Mouse (Mus musculus): ENCODE results near the gene Bcl11a. TPM values are rescaled to one million over a fixed set of nuclear protein-coding genes. Genes with fewer than 3 reads are reported as not detected.

Gene Bcl11a
- total RNA-seq, 1 experiment: 3.1 TPM

DNA sequence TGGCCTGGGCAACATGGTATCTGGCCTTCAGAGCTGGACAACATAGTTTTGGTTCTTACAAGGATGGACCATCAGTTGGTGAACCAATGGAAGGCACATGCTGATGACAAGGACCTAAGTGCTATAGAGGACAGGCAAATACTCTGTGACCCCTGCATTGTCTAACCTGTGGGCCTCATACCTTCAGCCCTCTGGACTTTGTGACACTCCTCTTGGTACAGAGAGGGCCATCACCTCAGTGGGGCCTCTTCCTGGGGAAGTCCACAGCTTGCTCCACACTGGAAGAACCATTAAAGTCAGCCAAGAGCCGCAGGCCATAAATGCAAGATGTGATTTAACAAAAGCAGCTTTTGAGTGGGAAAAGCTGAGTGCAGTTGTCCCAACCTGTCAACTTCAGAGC lies 68.6 kb downstream of the Bcl11a start:
- TF ChIP-seq CHD2 (IDR thresholded peaks at IDR 0.05; ENCODE audit: low read depth, low read length) (no peak), HCFC1 (IDR thresholded peaks at IDR 0.05; ENCODE audit: borderline replicate concordance, insufficient read depth, low read length) (no peak), MAFK (IDR thresholded peaks at IDR 0.05; ENCODE audit: insufficient read depth, low read depth, low read length) (no peak), ZC3H11A (IDR thresholded peaks at IDR 0.05; ENCODE audit: borderline replicate concordance, low read depth, low read length) (no peak), ZNF384 (IDR thresholded peaks at IDR 0.05; ENCODE audit: low read depth, low read length) (no peak)
- Histone ChIP-seq H3K4me3 (ENCODE audit: insufficient read depth in 1 of 2, low read depth in 1 of 2, low read length in 2 of 2, poor library complexity in 1 of 2, severe bottlenecking in 1 of 2) (no peak overlapping the region), H3K4me1 (ENCODE audit: control insufficient read depth in 2 of 2, insufficient read depth in 2 of 2, low read length in 2 of 2, poor library complexity in 1 of 2) (no peaks in the 10 kb centered on the region; a peak in 1 of 4 replicates), H3K27ac (ENCODE audit: insufficient read depth, low read depth, low read length, poor library complexity, severe bottlenecking) (no peak overlapping the region), H3K9ac (ENCODE audit: insufficient read depth, low read depth, low read length, poor library complexity, severe bottlenecking) (no peak overlapping the region), H3K9me3 (ENCODE audit: control insufficient read depth, insufficient read depth, low read depth, low read length) (no peaks in the 10 kb centered on the region), H3K36me3 (ENCODE audit: control insufficient read depth, insufficient read depth, low read length, poor library complexity, severe bottlenecking) (no peaks in the 10 kb centered on the region)
- no peak for DNase-seq (ENCODE audit: low read depth, low spot score)
- in situ Hi-C loops (cut with MboI; ENCODE audit: low sequenced_read_pairs in 2 of 2, unreplicated experiment in 2 of 2): no loop called here

DNA sequence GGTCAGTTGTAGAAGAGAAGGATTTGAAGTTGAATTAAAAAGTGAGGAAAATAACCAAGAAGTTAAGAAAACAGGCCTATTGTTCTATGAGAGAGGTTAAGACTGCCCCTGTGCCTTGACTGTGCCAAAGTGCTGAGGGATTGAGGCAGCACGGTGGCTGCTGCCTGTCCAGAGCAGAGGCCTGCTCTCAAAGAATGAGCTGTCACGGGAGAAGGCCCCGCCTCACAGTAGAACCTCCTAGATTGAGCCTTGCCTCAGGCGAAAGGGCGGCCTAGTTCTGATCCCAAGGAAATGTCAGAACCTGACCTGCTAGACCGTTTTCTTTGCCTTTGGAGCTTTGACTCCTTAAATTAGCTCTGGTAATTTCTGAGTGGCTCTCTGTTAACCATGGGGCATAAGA lies 69.8 kb downstream of the Bcl11a start:
- H3K9ac ChIP-seq (ENCODE audit: insufficient read depth, low read depth, low read length, poor library complexity, severe bottlenecking): no peak overlapping the region
- no peaks in the 10 kb centered on the region; a peak in 1 of 4 replicates for H3K4me1 ChIP-seq (ENCODE audit: control insufficient read depth in 2 of 2, insufficient read depth in 2 of 2, low read length in 2 of 2, poor library complexity in 1 of 2)
- TF ChIP-seq ZC3H11A (IDR thresholded peaks at IDR 0.05; ENCODE audit: borderline replicate concordance, low read depth, low read length) (no peak), CHD2 (IDR thresholded peaks at IDR 0.05; ENCODE audit: low read depth, low read length) (no peak), HCFC1 (IDR thresholded peaks at IDR 0.05; ENCODE audit: borderline replicate concordance, insufficient read depth, low read length) (no peak), MAFK (IDR thresholded peaks at IDR 0.05; ENCODE audit: insufficient read depth, low read depth, low read length) (no peak), ZNF384 (IDR thresholded peaks at IDR 0.05; ENCODE audit: low read depth, low read length) (no peak)
- no peaks in the 10 kb centered on the region for H3K9me3 ChIP-seq (ENCODE audit: control insufficient read depth, insufficient read depth, low read depth, low read length)
- in situ Hi-C loops (cut with MboI; ENCODE audit: low sequenced_read_pairs in 2 of 2, unreplicated experiment in 2 of 2): no loop called here
- no peak overlapping the region for H3K4me3 ChIP-seq (ENCODE audit: insufficient read depth in 1 of 2, low read depth in 1 of 2, low read length in 2 of 2, poor library complexity in 1 of 2, severe bottlenecking in 1 of 2)
- H3K27ac ChIP-seq (ENCODE audit: insufficient read depth, low read depth, low read length, poor library complexity, severe bottlenecking): no peak overlapping the region
- no peak for DNase-seq (ENCODE audit: low read depth, low spot score)
- H3K36me3 ChIP-seq (ENCODE audit: control insufficient read depth, insufficient read depth, low read length, poor library complexity, severe bottlenecking): no peaks in the 10 kb centered on the region

DNA sequence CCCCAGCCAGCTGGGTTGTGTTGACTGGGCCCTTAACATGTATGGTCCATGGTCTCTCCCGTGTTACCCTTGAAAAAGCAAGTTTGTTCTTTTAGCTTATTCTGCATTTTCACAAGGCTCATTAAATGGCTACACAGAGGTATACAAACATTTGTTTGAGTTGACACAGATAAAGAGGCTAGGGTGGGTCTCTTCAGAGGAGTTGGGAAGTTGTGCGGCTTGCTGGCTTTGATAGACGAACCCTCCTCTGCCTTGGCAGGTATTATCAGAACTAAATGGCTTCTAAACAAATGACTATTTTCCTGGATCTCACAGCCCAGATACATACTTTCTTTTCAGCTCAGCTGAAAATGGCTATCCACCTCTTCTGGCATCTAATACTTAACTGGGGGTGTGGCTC lies 70.7 kb downstream of the Bcl11a start:
- H3K9ac ChIP-seq (ENCODE audit: insufficient read depth, low read depth, low read length, poor library complexity, severe bottlenecking): no peak overlapping the region
- H3K4me3 ChIP-seq (ENCODE audit: insufficient read depth in 1 of 2, low read depth in 1 of 2, low read length in 2 of 2, poor library complexity in 1 of 2, severe bottlenecking in 1 of 2): no peak overlapping the region
- no peaks in the 10 kb centered on the region for H3K36me3 ChIP-seq (ENCODE audit: control insufficient read depth, insufficient read depth, low read length, poor library complexity, severe bottlenecking)
- DNase-seq (ENCODE audit: low read depth, low spot score): no peak
- TF ChIP-seq HCFC1 (IDR thresholded peaks at IDR 0.05; ENCODE audit: borderline replicate concordance, insufficient read depth, low read length): no peak
- TF ChIP-seq CHD2 (IDR thresholded peaks at IDR 0.05; ENCODE audit: low read depth, low read length): no peak
- no peak overlapping the region for H3K27ac ChIP-seq (ENCODE audit: insufficient read depth, low read depth, low read length, poor library complexity, severe bottlenecking)
- in situ Hi-C loops (cut with MboI; ENCODE audit: low sequenced_read_pairs in 2 of 2, unreplicated experiment in 2 of 2): no loop called here
- no peaks in the 10 kb centered on the region; a peak in 1 of 4 replicates for H3K4me1 ChIP-seq (ENCODE audit: control insufficient read depth in 2 of 2, insufficient read depth in 2 of 2, low read length in 2 of 2, poor library complexity in 1 of 2)
- no peaks in the 10 kb centered on the region for H3K9me3 ChIP-seq (ENCODE audit: control insufficient read depth, insufficient read depth, low read depth, low read length)

DNA sequence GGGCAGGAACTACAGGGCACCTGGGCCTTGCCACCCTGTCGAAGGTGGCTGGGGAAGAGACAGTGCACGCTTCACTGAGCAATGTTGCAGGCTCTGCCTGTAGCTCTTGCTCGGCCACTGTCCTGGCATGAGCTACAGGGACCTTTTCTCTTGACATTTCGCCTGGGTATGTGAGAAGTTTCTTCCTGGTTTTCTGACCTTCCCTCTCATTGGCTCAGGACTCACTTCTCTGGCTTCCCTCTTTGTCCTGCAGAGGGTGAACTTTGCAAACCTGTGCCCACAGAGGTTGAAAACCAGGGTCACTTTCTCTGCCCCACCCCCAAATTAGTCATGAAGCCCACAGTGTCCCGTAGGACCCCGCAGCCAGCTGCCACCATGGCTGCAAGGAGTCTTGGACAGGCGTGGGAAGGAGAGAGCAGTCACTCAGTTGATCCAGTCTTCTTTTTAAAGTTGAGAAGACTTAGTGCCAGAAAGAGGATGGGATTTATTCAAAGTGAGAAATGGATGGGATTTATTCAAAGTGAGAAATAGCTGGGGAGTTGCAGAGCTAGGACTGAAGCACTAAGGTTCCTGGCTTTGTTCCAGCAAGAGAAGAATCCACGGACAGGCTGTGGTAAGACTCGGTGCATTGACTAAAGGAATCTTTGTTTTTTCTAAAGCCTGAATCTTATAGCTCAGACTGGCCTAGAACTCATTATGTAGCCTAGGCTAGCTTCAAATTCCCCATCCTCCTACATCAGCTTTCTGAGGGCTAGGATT lies 71.8 kb downstream of the Bcl11a start:
- in situ Hi-C loops (cut with MboI; ENCODE audit: low sequenced_read_pairs in 2 of 2, unreplicated experiment in 2 of 2): no loop called here
- H3K9me3 ChIP-seq (ENCODE audit: control insufficient read depth, insufficient read depth, low read depth, low read length): no peaks in the 10 kb centered on the region
- no peaks in the 10 kb centered on the region for H3K36me3 ChIP-seq (ENCODE audit: control insufficient read depth, insufficient read depth, low read length, poor library complexity, severe bottlenecking)
- H3K27ac ChIP-seq (ENCODE audit: insufficient read depth, low read depth, low read length, poor library complexity, severe bottlenecking): no peak overlapping the region
- no peak overlapping the region for H3K9ac ChIP-seq (ENCODE audit: insufficient read depth, low read depth, low read length, poor library complexity, severe bottlenecking)
- no peak for TF ChIP-seq CHD2 (IDR thresholded peaks at IDR 0.05; ENCODE audit: low read depth, low read length)
- no peak for TF ChIP-seq HCFC1 (IDR thresholded peaks at IDR 0.05; ENCODE audit: borderline replicate concordance, insufficient read depth, low read length)
- no peak for TF ChIP-seq ZC3H11A (IDR thresholded peaks at IDR 0.05; ENCODE audit: borderline replicate concordance, low read depth, low read length)
- TF ChIP-seq MAFK (IDR thresholded peaks at IDR 0.05; ENCODE audit: insufficient read depth, low read depth, low read length): no peak
- no peak for TF ChIP-seq ZNF384 (IDR thresholded peaks at IDR 0.05; ENCODE audit: low read depth, low read length)
- DNase-seq (ENCODE audit: low read depth, low spot score): no peak
- H3K4me1 ChIP-seq (ENCODE audit: control insufficient read depth in 2 of 2, insufficient read depth in 2 of 2, low read length in 2 of 2, poor library complexity in 1 of 2): no peaks in the 10 kb centered on the region
- no peak overlapping the region for H3K4me3 ChIP-seq (ENCODE audit: insufficient read depth in 1 of 2, low read depth in 1 of 2, low read length in 2 of 2, poor library complexity in 1 of 2, severe bottlenecking in 1 of 2)

All from ES-E14 (cell line).